Mouse (Mus musculus) spleen, adult 2 months (tissue): ENCODE data around the gene Syt1.

Experiments used
- CTCF ChIP-seq: fragments of 200-500 bp; IDR thresholded peaks from 2 replicates; pipeline ENCODE4 v1.5.1; 2011; ENCODE audit warnings: mild to moderate bottlenecking, inconsistent platforms; ENCODE audit not compliant: insufficient read depth, insufficient read length, insufficient replicate concordance; ENCODE audit errors: extremely low read depth
- POLR2A ChIP-seq: fragments of 200-500 bp; IDR thresholded peaks from 2 replicates; pipeline ENCODE4 v1.6.1; 2011; ENCODE audit warnings: low read depth, low read length, inconsistent platforms

DNA sequence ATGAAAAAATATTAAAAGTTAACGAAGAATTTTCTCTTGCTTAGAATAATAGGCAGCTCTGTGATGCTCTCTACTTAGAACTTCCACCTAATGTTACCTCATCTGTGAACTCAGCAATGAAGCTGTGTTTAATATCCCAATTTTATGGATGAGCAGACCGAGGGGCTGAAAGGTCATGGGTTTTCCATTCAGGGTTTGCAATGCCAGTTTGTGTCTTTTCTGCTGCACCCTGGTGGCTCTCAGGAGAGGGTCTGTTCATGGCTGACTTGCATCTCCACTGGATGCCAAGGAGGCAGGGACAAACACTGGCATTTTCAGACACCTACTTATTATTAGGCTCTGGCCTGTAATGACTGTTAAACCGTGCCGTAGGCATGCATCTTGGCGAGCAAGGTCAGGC, 439.7 kb downstream of the Syt1 start:
- TF ChIP-seq CTCF = no peak
- TF ChIP-seq POLR2A = no peak
